Mouse (Mus musculus) neural tube, embryonic 13.5 days (tissue): ENCODE data around the gene Klhdc8b. TPM values are rescaled to one million over a fixed set of nuclear protein-coding genes. Genes with fewer than 3 reads are reported as not detected.

ENCODE experiments used
- ATAC-seq: fragments of 200-750 bp; cut with Nextera tagmentation; 2 replicates; pipeline ENCODE4 v1.8.0; 2017; ENCODE audit warnings: low read depth, mild to moderate bottlenecking, moderate TSS enrichment, moderate library complexity
- H3K27ac ChIP-seq: fragments of 300-500 bp; sonication (generic); replicated peaks from 2 replicates; pipeline ENCODE4 v1.5.1; 2015; ENCODE audit warnings: moderate library complexity, mild to moderate bottlenecking, inconsistent platforms
- H3K27me3 ChIP-seq: fragments of 300-500 bp; sonication (generic); 2 replicates; pipeline ENCODE4 v1.6.1; 2015; ENCODE audit warnings: mild to moderate bottlenecking, inconsistent platforms
- H3K36me3 ChIP-seq: fragments of 300-500 bp; sonication (generic); 2 replicates; pipeline ENCODE4 v1.6.1; 2015; ENCODE audit warnings: mild to moderate bottlenecking, inconsistent platforms
- H3K4me1 ChIP-seq: fragments of 300-500 bp; sonication (generic); replicated peaks from 2 replicates; pipeline ENCODE4 v1.6.1; 2015; ENCODE audit warnings: inconsistent platforms
- H3K4me2 ChIP-seq: fragments of 300-500 bp; sonication (generic); 2 replicates; pipeline ENCODE4 v1.6.1; 2015; ENCODE audit warnings: inconsistent platforms, mild to moderate bottlenecking, moderate library complexity
- H3K4me3 ChIP-seq: fragments of 300-500 bp; sonication (generic); 2 replicates; pipeline ENCODE4 v1.5.1; 2015; ENCODE audit warnings: mild to moderate bottlenecking, inconsistent platforms
- H3K9ac ChIP-seq: fragments of 300-500 bp; sonication (generic); 2 replicates; pipeline ENCODE4 v1.6.1; 2015; ENCODE audit warnings: moderate library complexity, mild to moderate bottlenecking, inconsistent platforms
- H3K9me3 ChIP-seq: fragments of 300-500 bp; sonication (generic); 2 replicates; pipeline ENCODE4 v1.6.1; 2016; ENCODE audit warnings: inconsistent platforms
- WGBS: fragments of 180-500 bp; shearing (Covaris S2); methylation state at CpG from one replicate; pipeline ENCODE4 v1.1.7; 2015; 5-methylcytosine and 5-hydroxymethylcytosine counted together
- polyA plus RNA-seq: library from polyadenylated mRNA; unstranded; fragments of >200 nt; fragmentation: Nextera tagmentation; extraction: Ambion mirVana; gene quantifications from 2 replicates; pipeline ENCODE4 v1.2.1, GENCODE M21; 2015

The Klhdc8b gene
- 68.4 and 86.4 TPM in 2 replicates for polyA plus RNA-seq

DNA sequence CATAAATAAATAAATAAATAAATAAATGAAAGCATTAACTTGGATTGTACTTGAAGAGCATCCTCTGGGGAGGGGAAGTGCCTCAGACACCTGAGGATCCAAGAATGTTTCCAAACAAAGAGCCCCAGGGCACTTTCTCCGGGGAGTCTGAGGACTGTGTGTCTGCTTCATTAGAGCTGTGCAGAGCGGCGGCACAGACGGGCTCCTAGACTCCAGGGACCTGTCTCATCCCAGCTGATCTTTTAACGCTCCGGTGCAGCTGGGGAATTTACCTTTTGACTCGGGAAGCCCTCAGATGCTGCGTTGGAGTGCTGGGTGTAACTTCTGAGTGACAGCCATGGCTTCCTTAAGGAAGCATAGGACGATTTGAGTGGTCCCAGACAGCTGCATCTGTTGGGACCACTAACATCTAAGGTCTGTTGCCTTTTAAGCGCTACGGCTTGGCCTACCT lies at the start of gene Klhdc8b:
TSS of gene Klhdc8b (minus strand) at position 401 of the 451 bp plus-strand sequence.
- Histone ChIP-seq H3K36me3 (peaks cover 37% of the 10 kb centered on the region), H3K4me2 (peak within 1 kb of the TSS; percentile 93), H3K27me3 (peaks cover 9% of the 10 kb centered on the region; the same call in 1 of the 2 replicates), H3K9me3 (no peaks in the 10 kb centered on the region), H3K27ac (peak within 1 kb of the TSS; percentile 90), H3K4me1 (peaks cover 21% of the 10 kb centered on the region), H3K4me3 (peak within 1 kb of the TSS; percentile 85), H3K9ac (peak within 1 kb of the TSS; percentile 91)
- 24% methylated on average over 11 of the region's 11 CpGs for WGBS
- peak; percentile 58 for ATAC-seq

DNA sequence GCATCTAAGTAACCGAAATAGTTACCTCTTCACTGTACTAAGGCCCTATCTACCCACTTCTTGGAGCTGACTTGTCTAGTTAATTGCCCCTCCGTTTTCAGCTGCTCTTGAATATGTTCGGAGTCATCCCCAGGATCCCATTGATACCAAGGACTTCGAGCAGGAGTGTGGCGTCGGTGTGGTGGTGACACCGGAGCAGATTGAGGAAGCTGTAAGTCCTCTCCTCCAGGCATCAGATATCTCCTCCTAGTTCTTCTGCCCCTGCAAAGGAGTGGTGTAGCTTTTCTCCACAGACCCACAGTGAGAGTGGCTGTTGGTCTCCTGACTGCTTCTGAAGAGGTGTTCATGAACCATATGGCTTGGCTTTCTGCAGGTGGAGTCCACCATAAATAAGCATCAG lies 47.4 kb upstream of the Klhdc8b start:
- peaks cover 45% of the 10 kb centered on the region for H3K36me3 ChIP-seq
- peak overlapping the region; percentile 93 for H3K4me2 ChIP-seq
- no peaks in the 10 kb centered on the region for H3K27me3 ChIP-seq
- peak overlapping the region; percentile 73 for H3K4me3 ChIP-seq
- no peaks in the 10 kb centered on the region for H3K9me3 ChIP-seq
- peak overlapping the region; percentile 78 for H3K9ac ChIP-seq
- peaks cover 19% of the 10 kb centered on the region for H3K4me1 ChIP-seq
- WGBS: 85% methylated on average over 7 of the region's 7 CpGs
- H3K27ac ChIP-seq: no peak overlapping the region
- no peak for ATAC-seq

- ATAC-seq: peak; percentile 97
- H3K27ac ChIP-seq: peak within 1 kb of the TSS; percentile 75
- WGBS: under 1% methylated on average over 37 of the region's 37 CpGs
- H3K9me3 ChIP-seq: no peaks in the 10 kb centered on the region
- H3K4me2 ChIP-seq: peak within 1 kb of the TSS; percentile 93
- peaks cover 45% of the 10 kb centered on the region for H3K36me3 ChIP-seq
- H3K4me1 ChIP-seq: peaks cover 19% of the 10 kb centered on the region
- H3K4me3 ChIP-seq: peak within 1 kb of the TSS; percentile 73
- H3K9ac ChIP-seq: peak within 1 kb of the TSS; percentile 78
- no peaks in the 10 kb centered on the region for H3K27me3 ChIP-seq
Observed at GRCm38 (mm10) chr9:108507619-108508434, 46.4 kb upstream of the Klhdc8b start, which contains the start of gene Qars. Gene Qars (plus strand): TSS chr9:108507706.

- Histone ChIP-seq H3K4me2 (peak overlapping the region; percentile 93), H3K9me3 (no peaks in the 10 kb centered on the region), H3K4me3 (peak overlapping the region; percentile 73; the same call in 1 of the 2 replicates), H3K9ac (0 out of 2 replicates have a peak overlapping the region, but pooled peaks have one; percentile 78), H3K27ac (no peak overlapping the region), H3K36me3 (peaks cover 45% of the 10 kb centered on the region), H3K4me1 (peaks cover 19% of the 10 kb centered on the region), H3K27me3 (no peaks in the 10 kb centered on the region)
- no peak for ATAC-seq
- WGBS: 85% methylated on average over 7 of the region's 7 CpGs
Observed at GRCm38 (mm10) chr9:108506901-108507300, 45.5 kb upstream of the Klhdc8b start.

- Histone ChIP-seq H3K9me3 (no peaks in the 10 kb centered on the region), H3K4me2 (no peak overlapping the region), H3K4me1 (no peaks in the 10 kb centered on the region), H3K27me3 (no peaks in the 10 kb centered on the region), H3K9ac (no peak overlapping the region), H3K36me3 (peaks cover 89% of the 10 kb centered on the region), H3K4me3 (no peak overlapping the region), H3K27ac (no peak overlapping the region)
- ATAC-seq: no peak
- 95% methylated on average over 15 of the region's 15 CpGs for WGBS
Observed at GRCm38 (mm10) chr9:108499943-108500342, 38.6 kb upstream of the Klhdc8b start.

DNA sequence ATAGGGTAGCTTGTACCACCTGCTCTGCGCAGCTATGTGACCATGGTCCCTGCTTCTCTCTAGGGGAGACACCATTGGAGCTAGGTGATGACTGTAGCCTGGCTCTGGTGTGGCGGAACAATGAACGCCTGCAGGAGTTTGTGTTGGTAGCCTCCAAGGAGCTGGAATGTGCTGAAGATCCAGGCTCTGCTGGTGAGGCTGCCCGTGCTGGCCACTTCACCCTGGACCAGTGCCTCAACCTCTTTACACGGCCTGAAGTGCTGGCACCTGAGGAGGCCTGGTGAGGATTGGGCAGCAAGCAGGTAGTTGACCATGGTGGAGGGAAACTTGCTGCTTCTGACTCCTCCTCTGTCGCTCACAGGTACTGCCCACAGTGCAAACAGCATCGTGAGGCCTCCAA lies 37.9 kb upstream of the Klhdc8b start:
- H3K4me3 ChIP-seq: no peak overlapping the region
- H3K9ac ChIP-seq: no peak overlapping the region
- H3K4me2 ChIP-seq: no peak overlapping the region
- H3K4me1 ChIP-seq: no peaks in the 10 kb centered on the region
- 97% methylated on average over 7 of the region's 7 CpGs for WGBS
- H3K9me3 ChIP-seq: no peaks in the 10 kb centered on the region
- ATAC-seq: no peak
- peaks cover 96% of the 10 kb centered on the region for H3K36me3 ChIP-seq
- H3K27me3 ChIP-seq: no peaks in the 10 kb centered on the region
- no peak overlapping the region for H3K27ac ChIP-seq

- Histone ChIP-seq H3K9ac (no peak overlapping the region), H3K4me3 (no peak overlapping the region), H3K27me3 (no peaks in the 10 kb centered on the region), H3K9me3 (no peaks in the 10 kb centered on the region), H3K27ac (no peak overlapping the region), H3K36me3 (peaks cover 81% of the 10 kb centered on the region), H3K4me1 (peaks cover 21% of the 10 kb centered on the region), H3K4me2 (no peak overlapping the region)
- ATAC-seq: no peak
- WGBS: 84% methylated on average over 10 of the region's 10 CpGs
Observed at GRCm38 (mm10) chr9:108494905-108495304, 33.5 kb upstream of the Klhdc8b start.

GRCm38 (mm10) chr9:108494146-108494825 lies 32.9 kb upstream of the Klhdc8b start:
- WGBS: 95% methylated on average over 19 of the region's 19 CpGs
- Histone ChIP-seq H3K4me1 (peaks cover 26% of the 10 kb centered on the region), H3K27me3 (no peaks in the 10 kb centered on the region), H3K9ac (no peak overlapping the region), H3K4me3 (no peak overlapping the region), H3K27ac (no peak overlapping the region), H3K9me3 (no peaks in the 10 kb centered on the region), H3K36me3 (peaks cover 75% of the 10 kb centered on the region), H3K4me2 (no peak overlapping the region)
- no peak for ATAC-seq

DNA sequence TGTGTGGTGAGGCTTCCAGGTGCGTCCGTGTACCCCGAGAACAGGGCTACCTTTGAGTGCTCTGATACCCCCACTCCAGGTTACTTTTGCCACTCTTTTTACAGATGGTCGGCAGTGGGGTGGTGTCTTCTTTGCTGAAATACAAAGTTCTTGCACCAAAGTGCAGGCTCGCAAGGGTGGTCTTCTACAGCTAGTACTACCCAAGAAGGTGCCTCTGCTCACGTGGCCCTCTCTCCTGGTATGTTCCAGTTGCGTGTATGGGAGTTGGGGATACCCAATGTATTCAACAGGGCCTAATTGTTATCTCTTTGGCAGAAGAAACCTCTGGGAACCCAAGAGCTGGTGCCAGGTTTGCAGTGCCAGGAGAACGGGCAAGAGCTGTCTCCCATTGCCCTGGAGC lies 31.9 kb upstream of the Klhdc8b start:
- no peak overlapping the region for H3K4me3 ChIP-seq
- H3K4me1 ChIP-seq: peaks cover 26% of the 10 kb centered on the region
- no peaks in the 10 kb centered on the region for H3K9me3 ChIP-seq
- H3K36me3 ChIP-seq: peaks cover 69% of the 10 kb centered on the region
- 96% methylated on average over 8 of the region's 8 CpGs for WGBS
- no peak overlapping the region for H3K4me2 ChIP-seq
- ATAC-seq: no peak
- no peak overlapping the region for H3K27ac ChIP-seq
- no peak overlapping the region for H3K9ac ChIP-seq
- no peaks in the 10 kb centered on the region for H3K27me3 ChIP-seq

GRCm38 (mm10) chr9:108492043-108492750 lies 30.8 kb upstream of the Klhdc8b start:
- H3K4me3 ChIP-seq: peak overlapping the region; percentile 88
- peak overlapping the region; percentile 95 for H3K9ac ChIP-seq
- peaks cover 26% of the 10 kb centered on the region for H3K4me1 ChIP-seq
- 84% methylated on average over 16 of the region's 16 CpGs for WGBS
- H3K27ac ChIP-seq: no peak overlapping the region
- no peak for ATAC-seq
- H3K9me3 ChIP-seq: no peaks in the 10 kb centered on the region
- H3K27me3 ChIP-seq: no peaks in the 10 kb centered on the region
- peaks cover 61% of the 10 kb centered on the region for H3K36me3 ChIP-seq
- H3K4me2 ChIP-seq: peak overlapping the region; percentile 98

DNA sequence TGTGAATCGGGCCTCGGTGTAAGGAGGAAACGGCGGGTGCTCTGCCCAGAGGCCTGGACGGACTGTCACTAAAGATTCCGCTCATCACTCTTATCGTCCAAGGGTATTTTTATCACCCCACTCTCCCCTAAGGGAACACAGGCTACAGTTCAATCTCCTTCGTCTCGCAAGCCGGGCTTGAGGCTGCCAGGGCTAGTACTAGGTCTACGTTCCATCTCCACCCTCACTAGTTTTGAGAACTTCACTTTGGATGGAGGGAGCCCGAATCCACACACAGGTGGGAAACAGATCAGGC lies 29.9 kb upstream of the Klhdc8b start:
- Histone ChIP-seq H3K9ac (peak overlapping the region; percentile 95), H3K27ac (peak overlapping the region; percentile 98), H3K4me1 (peaks cover 26% of the 10 kb centered on the region), H3K4me2 (peak overlapping the region; percentile 98), H3K4me3 (peak overlapping the region; percentile 88), H3K36me3 (peaks cover 56% of the 10 kb centered on the region), H3K27me3 (no peaks in the 10 kb centered on the region), H3K9me3 (no peaks in the 10 kb centered on the region)
- WGBS: 11% methylated on average over 12 of the region's 12 CpGs
- ATAC-seq: no peak
